Mouse (Mus musculus): ENCODE results near the gene Mus81. TPM values are rescaled to one million over a fixed set of nuclear protein-coding genes. Genes with fewer than 3 reads are reported as not detected.

The Mus81 gene
- total RNA-seq, 2 experiments from 2014 or later, result 34.2 to 40.9 TPM

DNA sequence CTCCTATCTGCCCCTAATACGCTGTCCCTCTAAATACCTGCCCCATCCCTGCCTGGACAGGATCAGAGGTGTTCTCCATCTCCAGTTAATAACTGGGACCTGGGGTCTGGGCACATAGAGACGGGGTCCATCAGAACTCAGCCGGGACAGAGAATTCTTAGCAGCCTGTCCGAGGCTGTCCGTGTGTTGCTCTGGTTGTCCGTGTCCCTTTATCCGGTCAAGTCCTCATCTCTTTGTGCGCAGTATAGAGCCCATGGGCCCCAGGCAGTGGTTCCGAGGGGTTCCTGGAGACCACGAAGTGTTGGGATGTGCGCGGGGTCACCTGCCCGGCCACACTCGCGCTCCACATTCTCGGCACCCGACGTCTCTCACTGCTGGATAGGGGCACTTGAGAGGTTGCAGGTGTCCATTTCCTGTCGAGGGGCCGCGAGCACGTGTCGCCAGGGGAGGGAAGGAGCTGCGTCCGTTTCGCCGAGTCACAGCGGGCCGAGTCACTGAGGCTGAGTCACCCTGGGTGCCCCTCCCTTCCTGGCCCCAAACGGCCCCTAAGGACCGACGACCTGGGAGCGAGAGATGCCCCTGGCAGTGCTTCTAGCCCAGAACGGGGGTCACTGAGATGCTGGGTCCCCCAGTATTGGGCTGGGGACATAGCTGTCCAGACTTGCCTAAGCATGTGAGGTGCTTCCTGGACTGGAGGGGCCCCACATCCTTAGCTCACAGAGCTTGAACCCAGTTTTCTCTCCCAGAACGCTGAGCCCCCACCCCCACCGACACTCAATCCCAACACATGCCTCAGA is 39.6 kb downstream of the Mus81 start:
- DNase-seq (ENCODE audit: low spot score in 2 of 2), result no peak

- peak; percentile 60 to 67 for DNase-seq (ENCODE audit: low spot score in 2 of 2)
Observed at GRCm38 (mm10) chr19:5447515-5448353, 40.5 kb downstream of the Mus81 start, which contains the start of gene Fosl1. Gene Fosl1, plus strand, starts transcription at chr19:5447547.

- no peak for DNase-seq (ENCODE audit: low spot score in 2 of 2)
Observed at GRCm38 (mm10) chr19:5445747-5446146, 42.5 kb downstream of the Mus81 start.

DNA sequence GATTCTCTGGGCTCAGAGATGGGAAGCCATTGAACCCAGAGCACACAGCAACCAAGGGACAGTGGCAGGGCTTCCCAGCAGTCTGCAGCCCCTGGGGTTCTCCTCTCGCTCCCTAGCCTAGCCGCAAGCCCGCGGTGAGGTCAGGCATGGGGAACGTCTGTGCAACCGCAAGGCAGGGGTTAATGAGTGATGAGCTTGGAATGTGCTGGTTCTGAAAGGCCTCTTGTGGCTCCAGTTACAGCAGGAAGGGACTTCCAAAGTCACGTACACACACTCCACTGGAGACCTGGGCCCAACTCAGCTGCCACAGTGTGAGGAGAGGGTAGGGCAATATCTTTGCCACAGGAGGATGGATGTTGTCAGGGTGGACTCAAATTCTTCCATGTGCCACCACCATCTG is 43.2 kb downstream of the Mus81 start:
- no peak for DNase-seq (ENCODE audit: low spot score in 2 of 2)

GRCm38 (mm10) chr19:5444371-5444908 is 43.8 kb downstream of the Mus81 start:
- DNase-seq (ENCODE audit: low spot score in 2 of 2), result no peak

GRCm38 (mm10) chr19:5433951-5434350 is 54.3 kb downstream of the Mus81 start:
- no peak for DNase-seq (ENCODE audit: low spot score in 2 of 2)

GRCm38 (mm10) chr19:5432992-5433852 is 55.0 kb downstream of the Mus81 start:
- no peak for DNase-seq (ENCODE audit: low spot score in 2 of 2)

Other genes starting within 250 kb of the Mus81 start
- 10 to 100 TPM; 71.2 to 73.5 TPM for gene Pacs1, start 215.3 kb downstream of the Mus81 start, total RNA-seq (2021)
- gene Sf3b2, start 192.9 kb downstream of the Mus81 start, total RNA-seq (2021), result 100 to 1,000 TPM; 197 to 198 TPM
- gene Gal3st3, start 190.1 kb downstream of the Mus81 start, total RNA-seq (2021), result 100 to 1,000 TPM; 104 to 111 TPM
- gene Catsper1, start 152.7 kb downstream of the Mus81 start, total RNA-seq (2021), result not detected
- 1 to 10 TPM; 5.4 to 7.4 TPM for gene Cst6, start 138.8 kb downstream of the Mus81 start, total RNA-seq (2021)
- 10 to 100 TPM; 25.9 to 28.3 TPM for gene Eif1ad, start 121.7 kb downstream of the Mus81 start, total RNA-seq (2021)
- 100 to 1,000 TPM; 110 to 114 TPM for gene Banf1, start 121.2 kb downstream of the Mus81 start, total RNA-seq (2021)
- 10 to 100 TPM; 84.3 to 95.6 TPM for gene Sart1, start 99.7 kb downstream of the Mus81 start, total RNA-seq (2021)
- gene Tsga10ip, start 85.9 kb downstream of the Mus81 start, total RNA-seq (2021), result under 1 TPM in 1 of 2 experiments, not detected in 1; 0.85 TPM
- gene Drap1, start 63.4 kb downstream of the Mus81 start, total RNA-seq (2021), result 100 to 1,000 TPM; 234 to 244 TPM
- gene AI837181, start 63.3 kb downstream of the Mus81 start, total RNA-seq (2021), result 10 to 100 TPM; 55.7 to 57.5 TPM
- gene Fosl1, start 40.9 kb downstream of the Mus81 start, total RNA-seq (2021), result not detected
- gene Ccdc85b, start 30.5 kb downstream of the Mus81 start, total RNA-seq (2021), result 10 to 100 TPM; 26.4 to 32.9 TPM
- gene Fibp, start 27.8 kb downstream of the Mus81 start, total RNA-seq (2021), result 100 to 1,000 TPM in 1 of 2 experiments, 10 to 100 TPM in 1; 83.7 to 108 TPM
- gene Ctsw, start 19.9 kb downstream of the Mus81 start, total RNA-seq (2021), result 1 to 10 TPM; 2.6 to 2.9 TPM
- gene Efemp2, start 14.4 kb downstream of the Mus81 start, total RNA-seq (2021), result 10 to 100 TPM; 18.4 to 19.6 TPM
- gene Cfl1, start 2.1 kb upstream of the Mus81 start, total RNA-seq (2021), result 1,000 to 10,000 TPM; 1,802 to 1,826 TPM
- 1 to 10 TPM; 5.6 to 9.8 TPM for gene 1700020D05Rik, start 15.4 kb upstream of the Mus81 start, total RNA-seq (2021)
- gene Snx32, start 22.1 kb upstream of the Mus81 start, total RNA-seq (2021), result 10 to 100 TPM; 63.1 to 66.2 TPM
- not detected for gene Ovol1, start 72.2 kb upstream of the Mus81 start, total RNA-seq (2021)
- 1 to 10 TPM; 8.6 to 8.8 TPM for gene Ap5b1, start 79.6 kb upstream of the Mus81 start, total RNA-seq (2021)
- gene Rnaseh2c, start 113.5 kb upstream of the Mus81 start, total RNA-seq (2021), result 10 to 100 TPM; 70.8 to 73.5 TPM
- gene Kat5, start 121.8 kb upstream of the Mus81 start, total RNA-seq (2021), result 10 to 100 TPM; 69.7 to 87.5 TPM
- 10 to 100 TPM; 24.4 to 24.7 TPM for gene Rela, start 149.1 kb upstream of the Mus81 start, total RNA-seq (2021)
- gene Sipa1, start 175.3 kb upstream of the Mus81 start, total RNA-seq (2021), result 10 to 100 TPM; 30.0 to 34.2 TPM
- gene Map3k11, start 200.3 kb upstream of the Mus81 start, total RNA-seq (2021), result 10 to 100 TPM; 13.0 to 16.1 TPM
- 10 to 100 TPM; 69.7 to 82.6 TPM for gene Pcnx3, start 200.5 kb upstream of the Mus81 start, total RNA-seq (2021)
- gene Kcnk7, start 216.0 kb upstream of the Mus81 start, total RNA-seq (2021), result not detected
- gene Ehbp1l1, start 237.9 kb upstream of the Mus81 start, total RNA-seq (2021), result 10 to 100 TPM; 33.4 to 41.1 TPM
- gene Fam89b, start 241.3 kb upstream of the Mus81 start, total RNA-seq (2021), result 10 to 100 TPM; 44.4 to 46.5 TPM

Data from layer of hippocampus, postnatal 10 days (tissue).